Mouse (Mus musculus) thymus, postnatal 14 days (tissue): ENCODE measurements at regions not wholly inside any gene's neighbourhood (a gene's known extent, or its start where the extent isn't known, plus 50 kb on each side); places are given as distances from the start of the nearest gene placed in this dataset.
A peak's percentile ranks its signal among the peaks of the same experiment; 100 is the strongest.
"Not testable (repeated sequence)": the region's sequence is repeated elsewhere in the genome, so short reads cannot be mapped to it uniquely, and the experiment has no call there.

ENCODE experiments used
- DNase-seq: peaks from one replicate; pipeline ENCODE4 v3.0.0; 2021

GRCm38 (mm10) chr17:48672749-48673148, 218.0 kb downstream of the Unc5cl start:
- no peak for DNase-seq

- no peak for DNase-seq
These were observed 223.6 kb downstream of the Unc5cl start for GRCm38 (mm10) chr17:48678216-48678832.

GRCm38 (mm10) chr17:48680331-48680730, 225.6 kb downstream of the Unc5cl start:
- DNase-seq, result no peak

GRCm38 (mm10) chr17:48688944-48689343, 234.2 kb downstream of the Unc5cl start:
- no peak for DNase-seq

GRCm38 (mm10) chr17:48698456-48698855, 233.7 kb upstream of the Lrfn2 start:
- no peak for DNase-seq

- DNase-seq, result peak; percentile 11
These were observed 231.6 kb upstream of the Lrfn2 start for GRCm38 (mm10) chr17:48700591-48700990.

DNA sequence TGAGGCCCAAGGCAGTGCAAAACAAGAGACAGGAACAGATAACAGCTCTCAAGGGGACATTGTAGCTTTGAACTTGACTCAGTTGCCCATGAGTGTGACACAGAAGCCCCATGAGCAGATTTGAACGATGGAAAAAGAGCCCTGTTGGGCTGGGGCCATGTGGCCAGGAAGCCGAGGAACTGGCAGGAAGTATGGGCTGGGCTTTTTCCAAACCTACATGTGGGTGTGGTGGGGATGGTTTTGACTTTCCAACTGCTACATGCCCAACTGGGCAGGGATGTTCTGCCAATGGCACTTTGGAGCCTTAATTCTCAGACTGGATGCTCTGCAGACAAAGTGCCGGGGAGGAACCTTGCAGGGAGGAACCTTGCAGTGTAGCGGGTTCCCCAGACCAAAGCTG, 211.7 kb upstream of the Lrfn2 start:
- DNase-seq, result no peak

DNA sequence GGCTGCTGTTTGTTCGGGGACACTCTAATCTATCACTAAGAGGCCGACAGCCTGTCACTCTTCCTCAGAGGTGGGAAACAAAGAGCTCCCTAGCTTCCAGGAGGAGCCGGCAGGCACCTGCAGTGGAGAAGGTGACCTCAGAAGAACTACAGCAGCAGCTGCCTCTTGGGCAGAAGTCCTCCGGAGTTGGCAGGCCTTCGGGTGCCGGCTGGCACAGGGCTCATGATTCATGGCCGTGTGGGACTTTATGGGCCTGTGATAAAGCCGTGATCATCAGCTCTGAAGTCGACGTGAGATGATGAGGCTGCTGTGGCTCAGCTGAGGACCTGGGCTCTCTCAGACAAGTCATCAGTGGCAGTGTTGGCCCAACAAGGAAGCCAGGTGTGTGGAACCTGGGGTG, 208.9 kb upstream of the Lrfn2 start:
- no peak for DNase-seq

GRCm38 (mm10) chr17:48724513-48725112, 207.6 kb upstream of the Lrfn2 start:
- DNase-seq, result no peak

DNA sequence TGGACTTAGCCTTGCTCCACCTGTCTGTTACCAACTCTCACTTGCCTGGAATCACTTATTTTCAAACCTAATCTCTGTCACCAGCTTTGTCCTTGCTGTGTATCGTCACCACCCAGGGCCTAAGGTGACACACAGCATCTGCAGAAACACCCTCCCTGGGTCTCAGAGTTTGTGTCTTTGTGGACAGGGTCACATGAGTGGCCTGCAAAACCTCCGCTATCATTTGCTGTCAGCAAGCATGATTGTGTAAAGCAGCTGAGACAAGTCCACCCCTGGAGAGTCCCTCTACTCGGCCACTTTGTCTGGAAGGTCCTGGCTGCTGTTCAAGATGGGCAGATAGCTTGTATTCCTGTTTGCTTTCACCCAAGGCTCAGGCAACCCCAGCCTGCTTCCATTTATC, 205.7 kb upstream of the Lrfn2 start:
- DNase-seq, result no peak

GRCm38 (mm10) chr17:48733801-48734200, 198.4 kb upstream of the Lrfn2 start:
- no peak for DNase-seq

- DNase-seq, result not testable (repeated sequence)
These were observed 195.0 kb upstream of the Lrfn2 start for GRCm38 (mm10) chr17:48737181-48737580.

DNA sequence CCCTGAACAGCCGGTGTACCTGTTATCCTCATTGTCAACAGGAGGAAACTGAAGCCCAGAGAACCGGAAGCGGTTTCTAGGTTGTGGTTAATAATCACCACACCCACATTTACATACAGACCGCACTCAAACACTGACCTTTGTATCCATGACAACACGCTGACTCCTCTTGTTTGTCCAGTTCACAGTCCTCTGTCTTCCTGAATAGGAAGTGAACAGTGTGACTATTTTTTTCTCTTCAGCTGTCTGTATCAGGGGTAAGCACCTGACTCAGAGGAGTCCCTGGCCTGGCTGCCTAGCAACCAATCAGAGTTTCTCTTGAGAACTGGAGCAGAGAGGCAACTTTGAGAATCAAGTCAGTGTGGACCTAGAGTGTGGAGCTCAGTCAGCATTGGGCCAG, 193.5 kb upstream of the Lrfn2 start:
- no peak for DNase-seq

- no peak for DNase-seq
These were observed 189.3 kb upstream of the Lrfn2 start for GRCm38 (mm10) chr17:48742769-48743405.

DNA sequence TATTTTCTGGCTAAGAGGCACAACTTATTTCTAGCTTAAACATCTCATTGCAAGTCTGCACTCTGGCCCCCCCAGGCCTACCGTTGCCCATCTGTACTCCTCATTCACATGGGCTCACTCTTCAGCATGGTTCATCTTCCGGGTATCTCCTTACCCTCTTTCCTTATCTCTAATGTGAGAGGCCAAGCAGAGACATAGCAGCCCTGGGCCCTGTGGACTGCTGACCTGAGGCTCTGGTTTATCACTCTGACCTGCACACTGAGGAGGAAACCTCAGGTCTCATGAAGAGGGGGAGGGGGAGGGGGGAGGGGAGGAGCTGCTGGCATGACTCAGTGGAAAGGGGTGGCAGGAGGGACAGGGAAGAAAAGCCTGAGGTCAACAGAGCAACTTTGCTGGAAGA, 162.1 kb upstream of the Lrfn2 start:
- DNase-seq, result no peak

- no peak for DNase-seq
These were observed 160.4 kb upstream of the Lrfn2 start for GRCm38 (mm10) chr17:48771721-48772320.

DNA sequence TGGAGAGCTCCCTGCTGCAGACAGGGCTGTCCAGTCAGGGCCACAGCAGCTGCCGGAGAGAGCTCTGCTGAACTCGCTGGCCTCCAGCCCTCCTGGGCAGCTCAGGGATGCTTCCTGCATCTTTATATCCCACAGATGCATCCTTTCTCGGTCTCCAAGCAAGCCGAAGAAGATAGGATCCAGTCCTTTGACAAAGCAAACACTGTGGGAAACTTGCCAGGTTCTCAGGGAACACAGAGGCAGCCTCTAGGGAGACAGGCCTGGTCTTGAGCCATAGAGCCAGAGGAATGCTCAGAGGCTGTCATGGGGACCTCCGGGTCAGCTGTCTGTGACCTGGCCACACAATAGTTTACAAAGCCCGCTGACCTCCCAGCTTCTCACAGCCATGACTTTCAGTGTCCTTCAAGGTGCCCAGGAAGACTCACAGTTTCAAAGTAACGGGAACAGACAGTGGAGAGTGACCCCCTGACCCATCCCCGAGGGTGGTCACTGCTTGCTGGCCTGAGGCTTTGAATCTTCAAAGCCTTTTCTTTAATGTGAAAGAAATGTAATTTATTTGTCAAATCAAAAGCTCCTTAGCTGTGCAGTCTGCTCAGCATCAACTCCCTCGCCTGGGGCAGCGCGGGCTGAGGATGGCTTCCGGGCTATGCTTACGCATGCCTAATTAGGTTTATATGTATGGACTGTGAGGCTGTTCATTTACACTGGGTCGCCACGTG, 157.8 kb upstream of the Lrfn2 start:
- DNase-seq, result no peak

DNA sequence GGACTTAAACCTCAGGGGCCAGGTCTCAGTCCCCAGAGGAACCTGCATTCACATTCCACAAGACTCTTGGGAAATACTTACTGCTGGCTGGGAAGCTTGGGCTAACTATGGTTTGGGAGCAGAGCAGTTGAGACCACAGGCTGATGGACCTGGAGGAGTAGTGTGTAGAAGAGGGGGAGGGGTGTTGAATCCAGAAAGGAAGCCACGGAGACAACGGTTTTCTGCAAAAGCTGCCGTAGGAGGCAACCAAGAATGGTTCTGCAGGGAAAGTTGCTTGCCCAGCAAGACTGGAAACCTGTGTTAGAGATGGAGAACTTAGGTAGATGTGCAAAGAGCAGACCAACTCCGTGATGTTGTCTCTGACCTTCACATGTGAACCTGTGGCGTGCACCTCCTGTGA, 156.7 kb upstream of the Lrfn2 start:
- no peak for DNase-seq

DNA sequence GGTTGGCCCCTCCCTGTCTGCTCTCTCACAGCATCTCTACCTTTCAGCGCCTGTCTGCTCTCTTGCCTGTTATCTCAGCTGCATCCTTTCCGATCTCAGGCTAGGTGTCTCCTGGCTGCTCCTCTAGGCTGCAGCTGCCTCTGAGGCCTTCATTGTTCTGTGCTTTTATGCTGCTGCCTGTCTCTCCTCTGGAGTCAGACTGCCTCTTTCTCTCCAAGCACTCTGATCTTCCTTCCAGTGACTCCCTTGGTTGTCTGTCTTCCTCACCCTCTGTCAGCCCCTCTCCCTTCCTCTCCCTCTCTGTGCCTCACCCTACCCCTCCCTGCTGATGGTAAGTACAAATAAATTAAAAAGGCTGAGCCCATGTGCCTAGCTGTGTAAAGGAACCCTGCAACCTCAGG, 155.7 kb upstream of the Lrfn2 start:
- DNase-seq, result no peak

GRCm38 (mm10) chr17:48780217-48780616, 152.0 kb upstream of the Lrfn2 start:
- DNase-seq, result no peak

GRCm38 (mm10) chr17:48784417-48784816, 147.8 kb upstream of the Lrfn2 start:
- no peak for DNase-seq

GRCm38 (mm10) chr17:48786501-48786900, 145.7 kb upstream of the Lrfn2 start:
- no peak for DNase-seq

GRCm38 (mm10) chr17:48789846-48790245, 142.3 kb upstream of the Lrfn2 start:
- no peak for DNase-seq

GRCm38 (mm10) chr17:48790526-48790925, 141.7 kb upstream of the Lrfn2 start:
- DNase-seq, result no peak
